Mouse (Mus musculus) urinary bladder, postnatal 0 days (tissue): ENCODE measurements around the gene F8. TPM values are rescaled to one million over a fixed set of nuclear protein-coding genes. Genes with fewer than 3 reads are reported as not detected.

ENCODE experiments used
- polyA plus RNA-seq: library from polyadenylated mRNA; unstranded; fragments of >200 nt; fragmentation: Nextera tagmentation; extraction: Ambion mirVana; gene quantifications from 2 replicates; pipeline ENCODE4 v1.2.1, GENCODE M21; 2015

F8 gene
- polyA plus RNA-seq: 1.6 and 1.7 TPM in 2 replicates

GRCm38 (mm10) chrX:75382195-75382771, at the start of gene F8, which contains the start of gene Fundc2:
F8 (minus strand) TSS chrX:75382615.
Fundc2 (plus strand) TSS chrX:75382399.

GRCm38 (mm10) chrX:75415936-75416785, 33.7 kb upstream of the F8 start, which contains the start of the genes Cmc4, Mtcp1 and Brcc3:
Cmc4 (minus strand) TSS chrX:75416584.
Mtcp1 (minus strand) TSS chrX:75416588.
Brcc3 (plus strand) TSS chrX:75416628.

GRCm38 (mm10) chrX:75163670-75164069, 218.7 kb downstream of the F8 start, which contains the start of gene Smim9:
Smim9 (minus strand) TSS chrX:75163770.

GRCm38 (mm10) chrX:75130467-75131160, 251.8 kb downstream of the F8 start, which contains the start of gene Mpp1:
Mpp1 (minus strand) TSS chrX:75131016.

Other genes starting within 250 kb of the F8 start
- gene Smim9, start 218.8 kb downstream of the F8 start, polyA plus RNA-seq: not detected in 2 replicates
- gene Fundc2, start 216 bp downstream of the F8 start, polyA plus RNA-seq: 80.8 and 105 TPM in 2 replicates
- gene Cmc4, start 34.0 kb upstream of the F8 start, polyA plus RNA-seq: 19.2 and 22.4 TPM in 2 replicates
- gene Mtcp1, start 34.0 kb upstream of the F8 start, polyA plus RNA-seq: 4.8 and 5.5 TPM in 2 replicates
- 44.1 and 46.2 TPM in 2 replicates for gene Brcc3, start 34.0 kb upstream of the F8 start, polyA plus RNA-seq
- gene Vbp1, start 131.7 kb upstream of the F8 start, polyA plus RNA-seq: 101 and 112 TPM in 2 replicates
- gene Rab39b, start 195.6 kb upstream of the F8 start, polyA plus RNA-seq: 0.31 and 0.62 TPM in 2 replicates